Mouse (Mus musculus): Measurements from ENCODE around the gene Enah.

- TF ChIP-seq CTCF (IDR thresholded peaks at IDR 0.05; ENCODE audit: borderline replicate concordance, insufficient read depth, low read length) = no peak
- TF ChIP-seq POLR2A (IDR thresholded peaks at IDR 0.05; ENCODE audit: low read depth, low read length) = no peak
Observed at GRCm38 (mm10) chr1:182059806-182060205, 40.0 kb upstream of the Enah start.

Data from embryonic fibroblast, embryonic 13.5 days (primary cell).